Mouse (Mus musculus) MEL (cell line): Measurements from ENCODE around the gene Tec. TPM values are rescaled to one million over a fixed set of nuclear protein-coding genes. Genes with fewer than 3 reads are reported as not detected.
A peak's percentile ranks its signal among the peaks of the same experiment; 100 is the strongest.

Experiments used
- DNase-seq: peaks from one replicate; pipeline ENCODE4 v3.0.0; 2011; ENCODE audit warnings: low read depth, low spot score
- H3K27ac ChIP-seq: 2 replicates; pipeline ENCODE4 v1.5.1; 2012; ENCODE audit warnings: low read depth, mild to moderate bottlenecking, control low read depth, low read length, moderate library complexity; ENCODE audit not compliant: control insufficient read depth
- H3K27me3 ChIP-seq, 2 experiments: fragments of 150-350 bp in 1 of 2; sonication (generic) in 1 of 2; 2 replicates each; pipeline ENCODE4 v1.6.1; 2012; ENCODE audit warnings: low read length in 2 of 2, mild to moderate bottlenecking in 2 of 2, improper control_type of control experiment in 1 of 2, moderate library complexity in 1 of 2; ENCODE audit not compliant: insufficient read depth in 2 of 2, control insufficient read depth in 1 of 2
- H3K36me3 ChIP-seq, 2 experiments: 2 replicates each; pipeline ENCODE4 v1.6.1; 2012 to 2014; ENCODE audit warnings: low read length in 2 of 2, improper control_type of control experiment in 1 of 2, inconsistent platforms in 1 of 2, mild to moderate bottlenecking in 1 of 2; ENCODE audit not compliant: insufficient read depth in 2 of 2, control insufficient read depth in 1 of 2
- H3K4me1 ChIP-seq, 2 experiments: fragments of 150-350 bp in 1 of 2; sonication (generic) in 1 of 2; 2 replicates each; pipeline ENCODE4 v1.6.1; 2012; ENCODE audit warnings: low read length in 2 of 2, improper control_type of control experiment in 1 of 2, mild to moderate bottlenecking in 1 of 2; ENCODE audit not compliant: insufficient read depth in 2 of 2, control insufficient read depth in 1 of 2
- H3K4me3 ChIP-seq, 2 experiments: fragments of 150-350 bp in 1 of 2; sonication (generic) in 1 of 2; 2 replicates each; pipeline ENCODE4 v1.5.1; 2012; ENCODE audit warnings: low read depth in 2 of 2, low read length in 2 of 2, mild to moderate bottlenecking in 2 of 2, moderate library complexity in 2 of 2, control low read depth in 1 of 2, improper control_type of control experiment in 1 of 2; ENCODE audit not compliant: control insufficient read depth in 1 of 2, insufficient read depth in 1 of 2
- H3K79me2 ChIP-seq: 2 replicates; pipeline ENCODE4 v1.6.1; 2012; ENCODE audit warnings: mild to moderate bottlenecking, low read length, moderate library complexity; ENCODE audit not compliant: control insufficient read depth, poor library complexity, insufficient read depth
- H3K9ac ChIP-seq: 2 replicates; pipeline ENCODE4 v1.6.1; 2012; ENCODE audit warnings: low read depth, mild to moderate bottlenecking, control low read depth, low read length, moderate library complexity; ENCODE audit not compliant: control insufficient read depth, poor library complexity, severe bottlenecking
- H3K9me3 ChIP-seq: fragments of 150-350 bp; sonication (generic); replicated peaks from 2 replicates; pipeline ENCODE4 v1.6.1; 2012; ENCODE audit warnings: mild to moderate bottlenecking, low read length, improper control_type of control experiment, moderate library complexity; ENCODE audit not compliant: insufficient read depth
- BHLHE40 ChIP-seq: IDR thresholded peaks from 2 replicates; pipeline ENCODE4 v1.6.1; 2012; ENCODE audit warnings: low read depth, mild to moderate bottlenecking, inconsistent platforms, low read length, improper control_type of control experiment, borderline replicate concordance
- CHD1 ChIP-seq: IDR thresholded peaks from 2 replicates; pipeline ENCODE4 v1.6.1; 2012; ENCODE audit warnings: low read depth, mild to moderate bottlenecking, inconsistent platforms, low read length, improper control_type of control experiment
- E2F4 ChIP-seq: IDR thresholded peaks from 2 replicates; pipeline ENCODE4 v1.6.1; 2011; ENCODE audit warnings: low read depth, low read length, improper control_type of control experiment, borderline replicate concordance
- EP300 ChIP-seq, 2 experiments: IDR thresholded peaks; 2 replicates each; pipeline ENCODE4 v1.6.1; 2011; ENCODE audit warnings: improper control_type of control experiment in 2 of 2, low read length in 2 of 2, low read depth in 1 of 2, mild to moderate bottlenecking in 1 of 2
- ETS1 ChIP-seq: IDR thresholded peaks from 2 replicates; pipeline ENCODE4 v1.6.1; 2012; ENCODE audit warnings: low read depth, mild to moderate bottlenecking, inconsistent platforms, low read length, improper control_type of control experiment, moderate library complexity
- GABPA ChIP-seq: IDR thresholded peaks from 2 replicates; pipeline ENCODE4 v1.6.1; 2012; ENCODE audit warnings: low read depth, mild to moderate bottlenecking, inconsistent platforms, low read length, improper control_type of control experiment, moderate library complexity
- GATA1 ChIP-seq: IDR thresholded peaks from 2 replicates; pipeline ENCODE4 v1.6.1; 2011; ENCODE audit warnings: low read depth, low read length, improper control_type of control experiment
- JUND ChIP-seq: IDR thresholded peaks from 2 replicates; pipeline ENCODE4 v1.6.1; 2011; ENCODE audit warnings: low read depth, mild to moderate bottlenecking, improper control_type of control experiment, low read length
- KAT2A ChIP-seq: conservative IDR thresholded peaks from 2 replicates; pipeline ENCODE4 v1.6.1; 2012; ENCODE audit warnings: low read depth, low read length, improper control_type of control experiment, inconsistent platforms
- MAFK ChIP-seq: IDR thresholded peaks from 2 replicates; pipeline ENCODE4 v1.6.1; 2011; ENCODE audit warnings: low read depth, mild to moderate bottlenecking, low read length, improper control_type of control experiment, borderline replicate concordance
- MAX ChIP-seq: IDR thresholded peaks from 2 replicates; pipeline ENCODE4 v1.6.1; 2011; ENCODE audit warnings: low read length, improper control_type of control experiment
- MEF2A ChIP-seq: IDR thresholded peaks from 2 replicates; pipeline ENCODE4 v1.6.1; 2014; ENCODE audit warnings: low read depth, mild to moderate bottlenecking, inconsistent platforms, low read length, improper control_type of control experiment; ENCODE audit not compliant: poor library complexity, insufficient replicate concordance, severe bottlenecking; ENCODE audit errors: extremely low read depth
- MYB ChIP-seq: IDR thresholded peaks from 2 replicates; pipeline ENCODE4 v1.6.1; 2011; ENCODE audit warnings: mild to moderate bottlenecking, low read depth, low read length, improper control_type of control experiment
- MYC ChIP-seq: IDR thresholded peaks from 2 replicates; pipeline ENCODE4 v1.6.1; 2011; ENCODE audit warnings: low read depth, mild to moderate bottlenecking, low read length, improper control_type of control experiment, moderate library complexity
- NELFE ChIP-seq: IDR thresholded peaks from 2 replicates; pipeline ENCODE4 v1.6.1; 2011; ENCODE audit warnings: low read depth, low read length, improper control_type of control experiment
- POLR2AphosphoS2 ChIP-seq: IDR thresholded peaks from 2 replicates; pipeline ENCODE4 v1.6.1; 2011; ENCODE audit warnings: low read length, improper control_type of control experiment
- POLR2AphosphoS5 ChIP-seq: IDR thresholded peaks from 2 replicates; pipeline ENCODE4 v1.6.1; 2012; ENCODE audit warnings: low read depth, borderline replicate concordance, mild to moderate bottlenecking, inconsistent platforms, low read length, moderate library complexity, mixed read lengths
- RCOR1 ChIP-seq: IDR thresholded peaks from 2 replicates; pipeline ENCODE4 v1.6.1; 2012; ENCODE audit warnings: low read depth, mild to moderate bottlenecking, inconsistent platforms, low read length, improper control_type of control experiment
- SIN3A ChIP-seq: IDR thresholded peaks from 2 replicates; pipeline ENCODE4 v1.6.1; 2012; ENCODE audit warnings: low read length, improper control_type of control experiment, inconsistent platforms
- TAL1 ChIP-seq: IDR thresholded peaks from 2 replicates; pipeline ENCODE4 v1.6.1; 2012; ENCODE audit warnings: mild to moderate bottlenecking, inconsistent platforms, low read length, moderate library complexity, mixed read lengths
- TBP ChIP-seq: IDR thresholded peaks from 2 replicates; pipeline ENCODE4 v1.8.0; 2011; ENCODE audit warnings: low read depth, low read length, improper control_type of control experiment
- TCF12 ChIP-seq: IDR thresholded peaks from 2 replicates; pipeline ENCODE4 v1.6.1; 2014; ENCODE audit warnings: low read depth, mild to moderate bottlenecking, inconsistent platforms, low read length, improper control_type of control experiment, moderate library complexity
- UBTF ChIP-seq: IDR thresholded peaks from 2 replicates; pipeline ENCODE4 v1.6.1; 2012; ENCODE audit warnings: low read depth, mild to moderate bottlenecking, inconsistent platforms, low read length, improper control_type of control experiment, moderate library complexity, borderline replicate concordance; ENCODE audit not compliant: insufficient read depth
- USF1 ChIP-seq: IDR thresholded peaks from 2 replicates; pipeline ENCODE4 v1.6.1; 2014; ENCODE audit warnings: low read depth, mild to moderate bottlenecking, inconsistent platforms, low read length, improper control_type of control experiment, moderate library complexity
- USF2 ChIP-seq, 2 experiments: IDR thresholded peaks; 2 replicates each; pipeline ENCODE4 v1.6.1; 2011 to 2012; ENCODE audit warnings: improper control_type of control experiment in 2 of 2, low read length in 2 of 2, borderline replicate concordance in 1 of 2, inconsistent platforms in 1 of 2, low read depth in 1 of 2, mild to moderate bottlenecking in 1 of 2; ENCODE audit not compliant: insufficient read depth in 1 of 2
- ZC3H11A ChIP-seq: IDR thresholded peaks from 2 replicates; pipeline ENCODE4 v1.6.1; 2012; ENCODE audit warnings: low read depth, mild to moderate bottlenecking, inconsistent platforms, low read length, improper control_type of control experiment
- ZKSCAN1 ChIP-seq: IDR thresholded peaks from 2 replicates; pipeline ENCODE4 v1.6.1; 2012; ENCODE audit warnings: low read depth, mild to moderate bottlenecking, inconsistent platforms, low read length, improper control_type of control experiment, moderate library complexity
- ZMIZ1 ChIP-seq: IDR thresholded peaks from 2 replicates; pipeline ENCODE4 v1.6.1; 2012; ENCODE audit warnings: low read depth, mild to moderate bottlenecking, inconsistent platforms, low read length, improper control_type of control experiment, moderate library complexity
- ZNF384 ChIP-seq: IDR thresholded peaks from 2 replicates; pipeline ENCODE4 v1.6.1; 2012; ENCODE audit warnings: low read depth, mild to moderate bottlenecking, inconsistent platforms, low read length, improper control_type of control experiment
- polyA plus RNA-seq, 2 experiments: library from polyadenylated mRNA; stranded (reverse) in 1 of 2; unstranded in 1 of 2; fragments of >175 nt in 1 of 2; fragments of >200 nt in 1 of 2; gene quantifications; 2 replicates each; pipeline versions ENCODE4 v1.2.1 to v1.2.4; 2012; ENCODE audit warnings: low replicate concordance in 2 of 2, low read depth in 1 of 2; ENCODE audit not compliant: insufficient read length in 2 of 2, insufficient read depth in 1 of 2, missing spikeins in 1 of 2
- total RNA-seq: library from RNA; depleted of rRNA; stranded (reverse); fragments of 300-350 nt; gene quantifications from 2 replicates; pipeline ENCODE4 v1.2.3, GENCODE M21; 2012

The Tec gene
- total and polyA plus RNA-seq, 3 experiments, result 44.8 to 61.1 TPM; not detected in 1

GRCm38 (mm10) chr5:72851674-72852098 is 16.6 kb downstream of the Tec start (continued):
- TF ChIP-seq ZC3H11A (no peak), JUND (peak; percentile 97), ZNF384 (no peak), RCOR1 (peak; percentile 94), BHLHE40 (peak; percentile 38; the same call in 1 of the 2 replicates), USF1 (no peak), USF2 (IDR thresholded peaks at IDR 0.05; ENCODE audit: borderline replicate concordance in 1 of 2, insufficient read depth in 1 of 2, low read depth in 1 of 2, low read length in 2 of 2) (no peak), E2F4 (no peak), GABPA (peak; percentile 87), POLR2AphosphoS2 (no peak), MEF2A (no peak), TBP (peak; percentile 77; the same call in 1 of the 2 replicates), SIN3A (peak; percentile 100), KAT2A (no peak), NELFE (no peak), POLR2AphosphoS5 (no peak)

DNA sequence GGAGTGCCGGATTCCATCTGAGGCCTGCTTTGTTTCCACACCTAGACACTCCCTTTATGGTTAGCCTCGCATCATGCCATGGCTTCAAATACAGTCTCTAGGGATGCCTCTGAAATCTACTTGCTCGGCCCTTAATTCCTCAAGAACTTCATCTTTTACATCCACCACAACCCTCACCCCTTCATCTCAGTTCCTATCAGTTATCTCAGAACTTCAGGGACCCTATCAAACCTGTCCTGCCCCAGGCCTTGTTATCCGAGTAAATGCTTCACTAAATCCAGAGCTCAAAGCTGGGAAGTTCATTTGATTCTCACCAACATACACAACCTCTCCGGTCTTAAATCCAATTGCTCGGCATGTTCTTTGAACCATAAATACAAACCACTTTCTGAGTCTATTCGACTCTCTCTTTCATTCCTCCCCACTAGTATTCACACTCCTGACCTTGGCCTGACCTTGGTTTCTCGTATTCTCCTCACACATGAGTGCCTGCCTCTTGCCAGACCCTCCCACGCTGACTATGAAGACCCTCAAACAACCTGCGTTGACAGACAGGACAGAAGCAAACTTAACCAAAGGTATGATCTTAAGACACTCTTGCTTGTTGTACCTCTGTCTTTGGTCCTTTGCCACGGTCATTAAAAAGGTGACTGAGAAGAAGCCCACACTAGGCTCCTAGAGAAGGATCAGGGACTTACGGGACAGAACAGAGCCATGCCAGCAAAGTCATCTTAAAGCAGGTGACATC is 17.2 kb downstream of the Tec start:
- H3K4me3 ChIP-seq, result peak overlapping the region; percentile 10 to 33; a peak in 3 of 4 replicates
- DNase-seq, result peak; percentile 72
- peak; percentile 72 for TF ChIP-seq ETS1
- no peak for TF ChIP-seq MYC
- TF ChIP-seq ZKSCAN1, result 0 out of 2 replicates have a peak, but pooled peaks have one; percentile 41
- peak; percentile 24; the same call in 1 of the 2 replicates for TF ChIP-seq MYB
- TF ChIP-seq USF2 (IDR thresholded peaks at IDR 0.05; ENCODE audit: borderline replicate concordance in 1 of 2, insufficient read depth in 1 of 2, low read depth in 1 of 2, low read length in 2 of 2), result no peak
- TF ChIP-seq USF1, result no peak
- peak; percentile 65 to 86 for TF ChIP-seq EP300 (IDR thresholded peaks at IDR 0.05; ENCODE audit: low read depth in 1 of 2, low read length in 2 of 2)
- TF ChIP-seq MAX, result 0 out of 2 replicates have a peak, but pooled peaks have one; percentile 58
- 0 out of 2 replicates have a peak, but pooled peaks have one; percentile 31 for TF ChIP-seq JUND
- TF ChIP-seq CHD1, result peak; percentile 96; the same call in 1 of the 2 replicates
- TF ChIP-seq RCOR1, result peak; percentile 86
- TF ChIP-seq GABPA, result no peak
- peak; percentile 15; the same call in 1 of the 2 replicates for TF ChIP-seq TBP
- peak; percentile 39; the same call in 1 of the 2 replicates for TF ChIP-seq TAL1
- TF ChIP-seq MAFK, result no peak
- TF ChIP-seq E2F4, result 0 out of 2 replicates have a peak, but pooled peaks have one; percentile 23
- TF ChIP-seq NELFE, result peak; percentile 15; the same call in 1 of the 2 replicates
- TF ChIP-seq BHLHE40, result 0 out of 2 replicates have a peak, but pooled peaks have one; percentile 43
- peak; percentile 90 for TF ChIP-seq TCF12
- peak; percentile 89 for TF ChIP-seq GATA1
- TF ChIP-seq SIN3A, result peak; percentile 60; the same call in 1 of the 2 replicates
- TF ChIP-seq UBTF, result no peak
- TF ChIP-seq ZMIZ1, result peak; percentile 43; the same call in 1 of the 2 replicates
- H3K9ac ChIP-seq, result peak overlapping the region; percentile 68
- H3K79me2 ChIP-seq, result peaks cover 67% of the 10 kb centered on the region
- H3K9me3 ChIP-seq, result no peaks in the 10 kb centered on the region
- peak overlapping the region; percentile 96 for H3K27ac ChIP-seq
- peaks cover 44 to 76% of the 10 kb centered on the region in 2 experiments for H3K4me1 ChIP-seq
- no peaks in the 10 kb centered on the region for H3K27me3 ChIP-seq
- peaks cover 3 to 89% of the 10 kb centered on the region in 2 experiments for H3K36me3 ChIP-seq
